Comparison of ENCODE assay signal across 16 mouse cellular contexts in genomic region chr15:18886673-18887072, GRCm38 (mm10).
"Had no signal": no experiment of that assay in that cellular context is flagged by ENCODE, and none has a peak within 500 bp of the region (broad histone marks: within the 10 kb centered on the region; RNA-seq: fewer than 3 reads in every experiment).

No protein-coding gene starts in this region.

- H3K4me2 ChIP-seq: neural tube, embryonic 13.5 days; neural tube, embryonic 15.5 days; stomach, embryonic 15.5 days had no signal

- H3K4me3 ChIP-seq: neural tube, embryonic 13.5 days; neural tube, embryonic 15.5 days; stomach, embryonic 15.5 days had no signal

- H3K9me3 ChIP-seq: neural tube, embryonic 13.5 days; neural tube, embryonic 15.5 days; stomach, embryonic 15.5 days had no signal

- H3K36me3 ChIP-seq: neural tube, embryonic 13.5 days; neural tube, embryonic 15.5 days; stomach, embryonic 15.5 days had no signal

- H3K27ac ChIP-seq: neural tube, embryonic 13.5 days; neural tube, embryonic 15.5 days; stomach, embryonic 15.5 days; stomach, postnatal 0 days had no signal

- H3K4me1 ChIP-seq: neural tube, embryonic 13.5 days; neural tube, embryonic 15.5 days; stomach, embryonic 15.5 days had no signal

- H3K27me3 ChIP-seq: neural tube, embryonic 13.5 days; neural tube, embryonic 15.5 days; stomach, embryonic 15.5 days had no signal

- H3K9ac ChIP-seq: neural tube, embryonic 13.5 days; neural tube, embryonic 15.5 days; stomach, embryonic 15.5 days had no signal

- DNase-seq: retina, postnatal 1 day; right cerebral cortex, adult 18-20 months; right cerebral cortex, postnatal 14 days; right cerebral cortex, postnatal 25 days; right cerebral cortex, postnatal 4 days; spleen, adult 18-20 months; thymus, adult 18-20 months; thymus, adult 2 months; thymus, postnatal 14 days; thymus, postnatal 25 days; thymus, postnatal 36 days; thymus, postnatal 4 days had no signal
